Mouse (Mus musculus): Measurements from ENCODE around the gene Gmps. TPM values are rescaled to one million over a fixed set of nuclear protein-coding genes. Genes with fewer than 3 reads are reported as not detected.

The Gmps gene
- polyA plus RNA-seq, 1 experiment from 2014 or later: 52.7 TPM

GRCm38 (mm10) chr3:64039818-64040784 is 64.2 kb downstream of the Gmps start:
- Histone ChIP-seq H3K4me1 (replicated peaks; ENCODE audit: control insufficient read depth, insufficient read depth, low read length) (no peaks in the 10 kb centered on the region), H3K27ac (no peak overlapping the region), H3K4me3 (replicated peaks; ENCODE audit: low read length) (peak overlapping the region; percentile 28), H3K9ac (peak overlapping the region; percentile 29; the same call in 1 of the 2 replicates), H3K36me3 (replicated peaks; ENCODE audit: control insufficient read depth, insufficient read depth) (no peaks in the 10 kb centered on the region), H3K4me2 (replicated peaks) (peak overlapping the region; percentile 58), H3K27me3 (ENCODE audit: control insufficient read depth, insufficient read depth, low read length) (no peaks in the 10 kb centered on the region), H3K9me3 (ENCODE audit: control insufficient read depth, low read length) (no peaks in the 10 kb centered on the region)
- DNase-seq (ENCODE audit: low spot score) (peak; percentile 97), ATAC-seq (ENCODE audit: low FRiP score) (peak; percentile 91)
- WGBS: 11% methylated on average over 25 of the region's 25 CpGs

Other genes starting within 250 kb of the Gmps start
- 11.3 and 12.3 TPM in 2 replicates for gene Plch1, start 76.6 kb upstream of the Gmps start, polyA plus RNA-seq (2014; fragmentation: Nextera tagmentation; extraction: Ambion mirVana)
- gene E130311K13Rik, start 46.6 kb upstream of the Gmps start, polyA plus RNA-seq (2014; fragmentation: Nextera tagmentation; extraction: Ambion mirVana): 6.2 and 7.5 TPM in 2 replicates
- 19.7 and 22.6 TPM in 2 replicates for gene Slc33a1, start 11.3 kb upstream of the Gmps start, polyA plus RNA-seq (2014; fragmentation: Nextera tagmentation; extraction: Ambion mirVana)
- 0.14 and 0.28 TPM in 2 replicates for gene Vmn2r1, start 105.4 kb downstream of the Gmps start, polyA plus RNA-seq (2014; fragmentation: Nextera tagmentation; extraction: Ambion mirVana)
- 0.08 TPM in 1 of 2 replicates, not detected in the other for gene Vmn2r2, start 165.8 kb downstream of the Gmps start, polyA plus RNA-seq (2014; fragmentation: Nextera tagmentation; extraction: Ambion mirVana)